Mouse (Mus musculus) liver, postnatal 0 days (tissue): ENCODE results near the gene Otc.

Source experiments
- CTCF ChIP-seq: sonication (generic); IDR thresholded peaks from 2 replicates; pipeline ENCODE4 v1.5.1; 2016; ENCODE audit warnings: antibody characterized with exemption, low read depth
- EP300 ChIP-seq: IDR thresholded peaks from 2 replicates; pipeline ENCODE4 v1.6.1; 2016; ENCODE audit warnings: antibody characterized with exemption, low read depth, mild to moderate bottlenecking

DNA sequence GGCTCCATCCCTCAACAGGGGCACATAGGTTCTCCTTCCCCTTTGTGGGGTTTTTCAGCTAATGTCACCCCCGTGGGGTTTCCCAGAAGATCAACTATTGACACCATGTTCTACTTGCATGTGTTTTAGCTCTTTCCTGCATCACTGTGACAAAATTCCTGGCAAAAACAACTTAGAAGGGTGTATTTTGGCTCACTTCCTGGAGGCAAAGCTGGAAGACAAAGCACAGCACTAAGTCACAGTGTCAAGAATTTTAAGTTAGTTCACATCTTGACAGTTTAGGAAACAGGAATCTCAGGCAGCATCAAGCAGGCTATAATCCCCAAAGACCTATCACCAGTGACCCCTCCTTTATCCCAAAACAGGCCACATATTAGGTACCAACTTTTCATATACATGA lies 78.1 kb downstream of the Otc start:
- TF ChIP-seq CTCF (no peak), EP300 (no peak)
